Mouse (Mus musculus) myocyte (in vitro differentiated cells): ENCODE measurements at regions not wholly inside any gene's neighbourhood (a gene's known extent, or its start where the extent isn't known, plus 50 kb on each side); places are given as distances from the start of the nearest gene placed in this dataset.

ENCODE experiments used
- E2F4 ChIP-seq: IDR thresholded peaks from one replicate; pipeline ENCODE4 v1.6.1; 2011; ENCODE audit warnings: mild to moderate bottlenecking, control low read depth, moderate library complexity; ENCODE audit not compliant: insufficient read depth
- MYOG ChIP-seq, 3 experiments: IDR thresholded peaks; one replicate each; pipeline ENCODE4 v1.6.1; 2011; ENCODE audit warnings: control low read depth in 2 of 3, low read depth in 2 of 3, mild to moderate bottlenecking in 2 of 3; ENCODE audit not compliant: insufficient read length in 2 of 3, control insufficient read depth in 1 of 3, insufficient read depth in 1 of 3
- POLR2A ChIP-seq: IDR thresholded peaks from one replicate; pipeline ENCODE4 v1.6.1; 2011; ENCODE audit warnings: low read depth, mild to moderate bottlenecking, control low read depth, moderate library complexity; ENCODE audit not compliant: insufficient read length
- POLR2AphosphoS2 ChIP-seq: IDR thresholded peaks from one replicate; pipeline ENCODE4 v1.6.1; 2011; ENCODE audit warnings: low read depth, control low read depth; ENCODE audit not compliant: insufficient read length
- SRF ChIP-seq: IDR thresholded peaks from one replicate; pipeline ENCODE4 v1.6.1; 2011; ENCODE audit warnings: low read depth; ENCODE audit not compliant: control insufficient read depth, insufficient read length
- TCF12 ChIP-seq: IDR thresholded peaks from one replicate; pipeline ENCODE4 v1.6.1; 2011; ENCODE audit warnings: mild to moderate bottlenecking, control low read depth; ENCODE audit not compliant: poor library complexity, insufficient read depth, severe bottlenecking
- TCF3 ChIP-seq: IDR thresholded peaks from one replicate; pipeline ENCODE4 v1.6.1; 2011; ENCODE audit warnings: low read depth, control low read depth; ENCODE audit not compliant: insufficient read length
- USF1 ChIP-seq: IDR thresholded peaks from one replicate; pipeline ENCODE4 v1.6.1; 2011; ENCODE audit warnings: low read depth, mild to moderate bottlenecking, control low read depth, moderate library complexity

- TF ChIP-seq E2F4 (no peak), POLR2A (no peak), USF1 (no peak), TCF12 (no peak), SRF (no peak), TCF3 (no peak), POLR2AphosphoS2 (no peak), MYOG (IDR thresholded peaks at IDR 0.05; ENCODE audit: control insufficient read depth in 1 of 3, insufficient read depth in 1 of 3, insufficient read length in 2 of 3, low read depth in 2 of 3) (no peak)
Measured at GRCm38 (mm10) chr5:126335553-126336520, 804.3 kb downstream of the Tmem132b start.
